Mouse (Mus musculus) intestine, embryonic 14.5 days (tissue): ENCODE results near the gene Gm15155. TPM values are rescaled to one million over a fixed set of nuclear protein-coding genes. Genes with fewer than 3 reads are reported as not detected.
"Not testable (repeated sequence)": the region's sequence is repeated elsewhere in the genome, so short reads cannot be mapped to it uniquely, and the experiment has no call there.

Experiments used
- ATAC-seq: fragments of 200-750 bp; cut with Nextera tagmentation; replicated peaks from 2 replicates; pipeline ENCODE4 v1.8.0; 2017; ENCODE audit warnings: low read depth, moderate number of reproducible peaks, moderate TSS enrichment, moderate library complexity; ENCODE audit not compliant: low FRiP score, low TSS enrichment
- DNase-seq: peaks from one replicate; pipeline ENCODE4 v3.0.0-alpha.2; 2018; ENCODE audit warnings: low spot score
- H3K27ac ChIP-seq: fragments of 300-500 bp; sonication (generic); 2 replicates; pipeline ENCODE4 v1.5.1; 2014; ENCODE audit warnings: low read depth, mild to moderate bottlenecking, control low read depth
- H3K27me3 ChIP-seq: fragments of 300-500 bp; sonication (generic); replicated peaks from 2 replicates; pipeline ENCODE4 v1.6.1; 2014; ENCODE audit warnings: low read length, control low read depth; ENCODE audit not compliant: control insufficient read depth, insufficient read depth
- H3K36me3 ChIP-seq: fragments of 300-500 bp; sonication (generic); 2 replicates; pipeline ENCODE4 v1.6.1; 2014; ENCODE audit warnings: low read length, control low read depth; ENCODE audit not compliant: control insufficient read depth, insufficient read depth
- H3K4me1 ChIP-seq: fragments of 300-500 bp; sonication (generic); replicated peaks from 2 replicates; pipeline ENCODE4 v1.6.1; 2014; ENCODE audit warnings: low read length, control low read depth, mixed read lengths; ENCODE audit not compliant: control insufficient read depth, insufficient read depth
- H3K4me2 ChIP-seq: fragments of 300-500 bp; sonication (generic); 2 replicates; pipeline ENCODE4 v1.6.1; 2014; ENCODE audit warnings: low read length
- H3K4me3 ChIP-seq: fragments of 300-500 bp; sonication (generic); 2 replicates; pipeline ENCODE4 v1.5.1; 2014; ENCODE audit warnings: low read depth, low read length, control low read depth, mixed read lengths
- H3K9ac ChIP-seq: fragments of 300-500 bp; sonication (generic); 2 replicates; pipeline ENCODE4 v1.6.1; 2014; ENCODE audit warnings: mild to moderate bottlenecking, low read length
- H3K9me3 ChIP-seq: fragments of 300-500 bp; sonication (generic); 2 replicates; pipeline ENCODE4 v1.6.1; 2016; ENCODE audit warnings: low read length, control low read depth; ENCODE audit not compliant: control insufficient read depth
- WGBS: fragments of 180-500 bp; shearing (Covaris S2); extraction: QIAGEN DNeasy Blood & Tissue Kit; methylation state at CpG from one replicate; pipeline ENCODE4 v1.1.7; 2014; 5-methylcytosine and 5-hydroxymethylcytosine counted together
- polyA plus RNA-seq: library from polyadenylated mRNA; unstranded; fragments of >200 nt; fragmentation: Nextera tagmentation; extraction: Ambion mirVana; gene quantifications from 2 replicates; pipeline ENCODE4 v1.2.1, GENCODE M21; 2014

The Gm15155 gene
- polyA plus RNA-seq, 1 experiment from 2014 or later, result not detected

DNA sequence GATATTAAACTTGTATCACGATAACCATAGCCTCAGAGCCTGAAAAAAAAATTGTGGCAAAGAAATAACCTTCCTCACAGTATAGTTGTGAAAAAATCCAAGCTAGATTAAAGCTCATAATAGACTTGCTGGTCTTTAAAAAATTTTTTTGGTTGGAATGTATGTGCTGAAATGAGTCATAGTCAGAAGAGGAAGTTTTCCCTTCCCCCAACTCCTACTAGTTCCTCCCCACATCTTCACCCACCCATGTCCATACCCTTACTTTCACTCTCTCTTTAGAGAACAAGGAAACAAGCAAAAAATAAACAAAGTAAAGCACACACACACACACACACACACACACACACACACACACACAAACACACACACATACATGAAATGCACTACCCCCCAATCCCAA lies 103.8 kb downstream of the Gm15155 start:
- Histone ChIP-seq H3K9ac (no peak overlapping the region), H3K4me3 (no peak overlapping the region), H3K27me3 (no peaks in the 10 kb centered on the region), H3K4me1 (no peaks in the 10 kb centered on the region), H3K36me3 (no peaks in the 10 kb centered on the region), H3K27ac (no peak overlapping the region), H3K9me3 (no peaks in the 10 kb centered on the region), H3K4me2 (no peak overlapping the region)
- DNase-seq, result no peak
- no peak for ATAC-seq
- 67% methylated on average over 1 of the region's 1 CpGs for WGBS

DNA sequence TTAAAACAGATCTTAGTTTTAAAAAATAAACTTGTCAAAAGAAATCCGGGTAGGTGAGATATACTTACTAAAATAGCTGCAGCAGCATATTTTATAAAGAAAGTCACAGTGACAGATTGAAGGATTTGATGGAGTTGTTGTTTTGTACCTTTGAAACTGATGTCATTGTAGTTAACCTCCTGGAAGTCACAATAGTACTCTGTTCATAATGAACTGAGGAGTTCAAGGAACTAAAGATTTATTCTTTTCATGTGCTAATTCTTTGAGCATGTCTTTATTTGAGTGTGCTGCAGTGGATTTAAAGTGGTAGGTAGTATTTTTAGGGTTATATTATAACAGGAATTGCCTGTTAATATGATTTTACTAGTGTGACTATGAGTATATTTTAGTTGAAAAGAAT lies 263.6 kb downstream of the Gm15155 start:
- Histone ChIP-seq H3K4me3 (no peak overlapping the region), H3K9ac (no peak overlapping the region), H3K27ac (no peak overlapping the region), H3K9me3 (no peaks in the 10 kb centered on the region), H3K4me2 (no peak overlapping the region), H3K36me3 (no peaks in the 10 kb centered on the region), H3K27me3 (no peaks in the 10 kb centered on the region), H3K4me1 (no peaks in the 10 kb centered on the region)
- ATAC-seq (no peak), DNase-seq (no peak)
- WGBS, result 74% methylated on average over 1 of the region's 1 CpGs

DNA sequence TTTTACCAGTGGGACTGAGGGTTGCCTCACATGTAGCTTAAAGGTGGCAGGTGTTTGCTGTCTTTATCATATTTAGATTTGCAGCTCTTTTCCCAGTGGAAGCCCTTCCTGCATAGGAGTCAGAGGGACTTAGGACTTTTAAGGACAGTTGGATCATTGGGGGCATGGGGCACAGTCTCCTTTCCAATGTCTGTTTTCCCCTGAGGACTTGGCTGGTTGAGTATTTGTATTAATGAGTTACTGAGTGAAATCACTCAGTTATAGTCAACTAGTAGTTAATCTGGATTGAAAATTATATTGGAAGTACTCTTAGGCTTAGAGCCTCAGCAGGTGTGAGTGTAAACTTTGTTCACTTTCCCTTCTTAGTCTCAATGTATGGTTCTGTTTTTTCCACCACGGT lies 275.5 kb downstream of the Gm15155 start:
- H3K27me3 ChIP-seq, result no peaks in the 10 kb centered on the region
- no peak overlapping the region for H3K4me3 ChIP-seq
- no peaks in the 10 kb centered on the region for H3K4me1 ChIP-seq
- no peak for ATAC-seq
- no peak overlapping the region for H3K4me2 ChIP-seq
- no peak overlapping the region for H3K27ac ChIP-seq
- no peak for DNase-seq
- H3K36me3 ChIP-seq, result no peaks in the 10 kb centered on the region
- H3K9me3 ChIP-seq, result no peaks in the 10 kb centered on the region
- H3K9ac ChIP-seq, result no peak overlapping the region
- 71% methylated on average over 1 of the region's 1 CpGs for WGBS

DNA sequence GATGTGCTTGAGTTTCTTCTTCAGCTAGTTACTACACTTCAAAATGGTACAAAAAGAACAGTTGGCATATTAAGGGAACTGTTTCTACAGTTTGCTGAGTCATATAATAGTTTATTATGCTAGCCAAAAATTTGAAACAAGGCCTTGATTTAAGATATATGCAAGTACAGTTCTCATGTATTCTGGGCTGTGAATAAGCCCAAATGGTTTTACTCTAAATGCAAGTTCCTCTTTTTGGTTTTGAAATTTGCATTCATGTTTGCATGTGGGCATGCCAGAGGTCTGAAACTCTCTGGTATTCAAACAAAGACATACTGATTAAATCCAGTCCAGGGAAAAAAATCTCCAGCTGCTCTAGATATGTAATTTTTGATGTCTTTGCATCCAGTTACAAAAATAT lies 277.2 kb downstream of the Gm15155 start:
- Histone ChIP-seq H3K4me1 (no peaks in the 10 kb centered on the region), H3K4me3 (no peak overlapping the region), H3K27ac (no peak overlapping the region), H3K4me2 (no peak overlapping the region), H3K36me3 (no peaks in the 10 kb centered on the region), H3K27me3 (no peaks in the 10 kb centered on the region), H3K9ac (no peak overlapping the region), H3K9me3 (no peaks in the 10 kb centered on the region)
- no peak for ATAC-seq
- no peak for DNase-seq

DNA sequence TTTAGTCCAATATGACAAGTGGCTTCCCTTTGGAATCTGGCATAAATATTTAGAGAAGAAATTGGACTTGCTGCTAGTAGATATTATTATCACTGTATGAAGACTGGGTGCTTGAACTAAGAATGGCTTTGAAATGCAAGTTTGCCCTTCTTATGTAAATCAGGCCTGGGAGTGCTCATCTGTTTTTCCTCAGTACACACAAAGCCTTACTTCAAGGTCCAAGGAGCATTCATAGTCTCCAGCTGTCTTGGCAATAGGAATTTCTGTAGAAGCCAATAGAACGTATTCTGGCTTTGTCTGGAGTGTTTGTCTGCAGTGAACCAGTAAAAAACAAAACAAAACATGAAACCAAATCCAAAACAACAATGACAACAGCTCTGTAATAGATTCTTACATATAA lies 278.6 kb downstream of the Gm15155 start:
- Histone ChIP-seq H3K4me2 (no peak overlapping the region), H3K4me3 (no peak overlapping the region), H3K36me3 (no peaks in the 10 kb centered on the region), H3K9me3 (no peaks in the 10 kb centered on the region), H3K4me1 (no peaks in the 10 kb centered on the region), H3K27me3 (no peaks in the 10 kb centered on the region), H3K27ac (no peak overlapping the region), H3K9ac (no peak overlapping the region)
- ATAC-seq (no peak), DNase-seq (no peak)
- WGBS, result 24% methylated on average over 1 of the region's 1 CpGs

DNA sequence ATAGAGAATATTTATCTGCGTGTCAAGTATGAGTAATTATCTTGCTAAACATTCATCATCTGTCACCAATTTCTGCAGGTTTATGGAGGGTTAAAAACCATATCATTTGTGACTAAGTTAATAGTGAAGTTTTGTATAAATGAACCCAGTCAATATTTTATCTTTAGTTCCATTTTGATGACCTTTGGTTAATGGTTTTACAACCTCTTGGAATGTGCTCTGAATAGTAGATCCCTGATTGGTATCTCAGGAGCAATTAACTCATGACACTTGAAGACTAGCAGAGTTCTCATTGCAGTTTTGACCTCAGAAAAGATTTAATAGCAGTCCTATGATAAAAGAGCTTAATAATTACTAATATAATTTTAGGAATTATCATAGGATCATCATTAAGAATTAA lies 385.2 kb downstream of the Gm15155 start:
- no peak for DNase-seq

DNA sequence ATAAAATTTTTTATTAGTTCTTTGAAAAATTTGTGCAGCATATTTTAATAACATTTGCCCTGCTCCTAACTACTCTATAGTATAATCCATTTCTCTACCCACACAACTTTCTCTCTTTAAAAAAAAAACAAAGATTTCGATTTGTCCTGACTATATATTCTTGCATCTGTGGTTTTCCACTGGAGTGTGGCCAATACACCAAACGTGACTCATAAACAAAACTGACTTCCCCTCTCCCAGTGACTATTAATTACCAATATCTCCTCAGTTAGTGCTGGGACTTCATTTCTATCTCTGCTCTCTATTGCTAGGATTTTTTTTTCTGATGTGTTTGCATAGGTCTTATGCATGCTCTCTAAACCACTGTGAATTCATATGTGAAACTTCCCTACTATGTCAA lies 531.2 kb downstream of the Gm15155 start:
- H3K4me1 ChIP-seq, result no peaks in the 10 kb centered on the region
- H3K9me3 ChIP-seq, result no peaks in the 10 kb centered on the region
- H3K4me2 ChIP-seq, result no peak overlapping the region
- H3K27ac ChIP-seq, result no peak overlapping the region
- ATAC-seq (no peak), DNase-seq (no peak)
- H3K27me3 ChIP-seq, result no peaks in the 10 kb centered on the region
- H3K9ac ChIP-seq, result no peak overlapping the region
- H3K4me3 ChIP-seq, result no peak overlapping the region
- WGBS, result 57% methylated on average over 2 of the region's 2 CpGs
- no peaks in the 10 kb centered on the region for H3K36me3 ChIP-seq

More for the DNA sequence above, 385.2 kb downstream of the Gm15155 start:
- Histone ChIP-seq H3K9me3 (no peaks in the 10 kb centered on the region), H3K9ac (no peak overlapping the region), H3K4me3 (no peak overlapping the region), H3K27ac (no peak overlapping the region), H3K36me3 (no peaks in the 10 kb centered on the region), H3K27me3 (no peaks in the 10 kb centered on the region), H3K4me2 (no peak overlapping the region), H3K4me1 (no peaks in the 10 kb centered on the region)
- ATAC-seq, result no peak
- 83% methylated on average over 1 of the region's 1 CpGs for WGBS

DNA sequence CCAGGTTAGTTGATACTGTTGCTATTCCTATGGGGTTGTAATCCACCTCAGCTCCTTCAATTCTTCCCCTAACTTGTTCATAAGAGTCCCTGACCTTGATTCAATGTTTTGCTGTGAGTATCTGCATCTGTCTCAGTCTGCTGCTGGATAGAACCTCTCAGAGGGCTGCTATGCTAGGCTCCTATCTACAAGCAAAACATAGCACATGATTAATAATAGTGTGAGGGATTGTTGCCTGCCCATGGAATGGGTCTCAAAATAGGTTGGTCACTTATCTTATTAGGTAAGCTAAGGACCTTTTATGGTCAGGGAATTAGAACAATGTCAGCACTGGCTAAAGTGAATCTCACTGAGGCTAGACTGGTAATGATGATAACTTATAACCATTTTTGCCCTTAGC lies 547.0 kb downstream of the Gm15155 start:
- Histone ChIP-seq H3K4me1 (no peaks in the 10 kb centered on the region), H3K4me3 (no peak overlapping the region), H3K27ac (no peak overlapping the region), H3K36me3 (no peaks in the 10 kb centered on the region), H3K9me3 (no peaks in the 10 kb centered on the region), H3K27me3 (no peaks in the 10 kb centered on the region), H3K4me2 (no peak overlapping the region), H3K9ac (no peak overlapping the region)
- ATAC-seq (no peak), DNase-seq (no peak)

DNA sequence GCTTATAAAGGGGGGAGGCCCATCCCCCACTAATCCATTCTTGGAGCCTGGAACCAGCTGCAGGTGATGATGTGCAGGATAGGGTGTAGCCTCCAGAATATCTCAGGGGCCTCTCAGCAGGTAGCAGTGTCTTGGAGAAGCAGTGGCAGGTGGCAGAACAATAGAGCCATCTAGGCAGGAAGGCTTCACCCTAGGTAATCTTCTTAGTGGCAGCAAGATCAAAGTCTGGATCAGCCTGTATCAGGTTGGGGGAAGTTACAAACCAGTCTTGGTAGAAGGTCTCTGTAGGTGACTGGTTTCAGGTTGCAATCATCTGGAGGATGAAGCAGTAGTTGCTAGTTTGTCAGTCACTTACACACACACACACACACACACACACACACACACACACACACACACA lies 679.3 kb downstream of the Gm15155 start:
- H3K9ac ChIP-seq, H3K36me3 ChIP-seq, H3K27ac ChIP-seq, ATAC-seq, H3K9me3 ChIP-seq, H3K4me1 ChIP-seq, H3K4me3 ChIP-seq, H3K27me3 ChIP-seq, DNase-seq, H3K4me2 ChIP-seq: not testable (repeated sequence)
